Mouse (Mus musculus): ENCODE data around the gene Tbc1d2.
"Not testable (repeated sequence)": the region's sequence is repeated elsewhere in the genome, so short reads cannot be mapped to it uniquely, and the experiment has no call there.

The Tbc1d2 gene

GRCm38 (mm10) chr4:46581577-46581976 is 68.4 kb downstream of the Tbc1d2 start:
- in situ Hi-C loops (cut with MboI) = not testable (repeated sequence)

- in situ Hi-C loops (cut with MboI) = not testable (repeated sequence)
These were observed 69.2 kb downstream of the Tbc1d2 start for GRCm38 (mm10) chr4:46580799-46581243.

GRCm38 (mm10) chr4:46578796-46579346 is 71.1 kb downstream of the Tbc1d2 start:
- in situ Hi-C loops (cut with MboI) = not testable (repeated sequence)

DNA sequence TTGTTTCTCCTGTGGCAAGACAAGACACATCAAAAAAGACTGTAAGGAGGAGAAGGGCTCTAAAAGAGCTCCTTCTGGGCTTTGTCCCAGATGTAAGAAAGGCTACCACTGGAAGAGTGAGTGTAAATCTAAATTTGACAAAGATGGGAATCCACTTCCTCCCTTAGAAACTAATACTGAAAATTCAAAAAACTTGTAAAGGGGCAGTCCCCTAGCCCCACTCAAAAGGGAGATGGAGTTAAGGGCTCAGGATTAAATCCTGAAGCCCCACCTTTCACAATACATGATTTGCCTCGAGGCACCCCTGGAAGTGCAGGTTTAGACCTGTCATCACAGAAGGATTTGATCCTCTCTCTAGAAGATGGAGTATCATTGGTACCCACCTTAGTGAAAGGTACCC is 71.8 kb downstream of the Tbc1d2 start:
- in situ Hi-C loops (cut with MboI) = no loop called here

GRCm38 (mm10) chr4:46575509-46576284 is 74.3 kb downstream of the Tbc1d2 start:
- in situ Hi-C loops (cut with MboI) = not testable (repeated sequence)

DNA sequence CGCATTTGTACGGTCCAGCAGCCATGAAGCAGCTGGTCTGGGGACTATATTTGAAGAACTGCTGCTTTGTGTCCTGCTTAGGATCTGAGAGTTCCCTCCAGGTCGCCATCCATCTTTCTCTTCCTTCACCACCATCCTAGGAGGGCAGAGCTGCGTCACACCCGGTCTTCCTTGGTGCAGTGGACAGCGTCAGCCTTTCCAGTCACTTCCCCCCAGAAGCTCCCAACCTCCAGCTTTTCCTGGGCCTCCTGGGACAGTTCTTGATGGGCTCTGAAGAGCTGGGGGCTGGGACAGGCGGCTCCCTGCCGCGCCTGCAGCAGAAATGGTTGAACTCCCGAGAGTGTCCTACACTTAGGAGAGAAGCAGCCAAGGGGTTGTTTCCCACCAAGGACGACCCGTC is 75.2 kb downstream of the Tbc1d2 start:
- in situ Hi-C loops (cut with MboI) = no loop called here

GRCm38 (mm10) chr4:46574024-46574753 is 75.8 kb downstream of the Tbc1d2 start:
- in situ Hi-C loops (cut with MboI) = no loop called here

GRCm38 (mm10) chr4:46572616-46573015 is 77.4 kb downstream of the Tbc1d2 start:
- in situ Hi-C loops (cut with MboI) = no loop called here

GRCm38 (mm10) chr4:46571744-46572143 is 78.3 kb downstream of the Tbc1d2 start:
- in situ Hi-C loops (cut with MboI) = no loop called here

GRCm38 (mm10) chr4:46569671-46570070 is 80.3 kb downstream of the Tbc1d2 start:
- in situ Hi-C loops (cut with MboI) = no loop called here

DNA sequence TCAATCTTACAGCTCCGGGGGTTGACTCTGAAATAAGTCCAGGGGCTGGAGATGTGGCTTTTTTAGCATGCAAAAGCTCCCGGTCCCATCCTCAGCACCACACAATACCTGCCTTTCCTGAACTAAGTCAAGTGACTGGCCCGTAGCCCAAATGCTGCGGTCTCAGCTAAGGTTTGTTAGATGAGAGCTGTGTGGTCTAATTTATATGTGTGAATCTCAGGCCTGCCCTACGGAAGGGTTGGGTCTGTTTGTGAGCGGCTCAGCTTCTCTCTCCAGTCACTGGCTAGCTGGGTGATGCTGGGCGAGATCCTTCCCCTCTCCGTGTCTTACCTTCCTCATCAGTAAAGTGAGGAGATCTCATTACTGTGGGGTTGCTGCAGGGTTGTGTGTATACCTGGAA is 81.8 kb downstream of the Tbc1d2 start:
- in situ Hi-C loops (cut with MboI) = no loop called here

DNA sequence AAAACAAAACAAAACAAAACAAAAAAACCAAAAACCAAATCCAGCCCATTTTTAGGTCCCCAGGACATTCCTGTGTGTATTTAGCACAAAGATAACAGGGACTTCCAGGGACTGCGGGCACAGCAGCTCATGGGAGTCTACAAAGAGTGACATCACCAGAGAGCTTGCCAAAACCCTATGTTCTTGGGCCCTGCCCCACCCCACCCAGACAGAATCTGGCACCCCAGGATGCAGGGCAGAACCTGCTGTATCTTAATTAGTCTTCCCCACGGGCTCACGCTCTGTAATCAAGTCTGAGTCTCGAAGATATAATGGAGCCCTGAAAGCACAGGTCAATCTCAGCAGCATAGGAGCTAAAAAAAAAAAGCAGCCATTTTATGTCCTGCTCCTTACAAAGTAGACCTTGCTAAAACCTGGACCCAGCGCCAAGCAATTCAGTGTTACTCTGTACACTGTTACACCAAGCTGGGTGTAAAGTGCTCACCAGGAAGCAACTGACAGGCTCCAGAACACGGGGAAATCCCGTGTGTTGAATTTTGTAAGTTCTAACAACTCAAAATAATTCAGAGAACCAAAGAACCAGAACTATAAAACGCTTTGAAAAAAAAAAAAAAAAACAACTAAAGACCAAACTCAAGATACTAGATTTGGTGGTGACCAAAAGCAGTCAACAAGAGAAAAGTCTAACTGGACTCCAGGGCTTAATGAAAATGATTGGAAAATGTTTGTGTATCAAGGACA is 82.9 kb downstream of the Tbc1d2 start:
- in situ Hi-C loops (cut with MboI) = no loop called here

GRCm38 (mm10) chr4:46565393-46565955 is 84.5 kb downstream of the Tbc1d2 start:
- in situ Hi-C loops (cut with MboI) = no loop called here

DNA sequence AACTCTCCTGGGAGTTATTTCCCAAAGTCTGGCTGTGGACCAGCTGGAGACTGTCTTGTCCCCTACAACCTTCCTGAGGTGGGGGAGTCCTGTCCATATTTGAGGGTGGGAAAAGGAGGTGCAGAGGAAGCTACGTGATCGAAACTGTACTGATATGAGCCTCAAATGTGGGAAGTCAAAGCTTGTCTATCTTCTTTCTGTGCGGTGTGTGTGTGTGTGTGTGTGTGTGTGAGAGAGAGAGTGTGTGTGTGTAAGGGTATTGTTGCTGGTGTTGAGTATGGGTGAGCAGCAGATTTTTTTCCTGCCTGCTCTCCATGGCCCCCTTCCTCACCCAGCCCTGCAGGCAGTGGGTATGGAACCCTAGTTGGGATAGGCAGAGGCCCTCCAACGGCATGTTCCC is 85.8 kb downstream of the Tbc1d2 start:
- in situ Hi-C loops (cut with MboI) = no loop called here

DNA sequence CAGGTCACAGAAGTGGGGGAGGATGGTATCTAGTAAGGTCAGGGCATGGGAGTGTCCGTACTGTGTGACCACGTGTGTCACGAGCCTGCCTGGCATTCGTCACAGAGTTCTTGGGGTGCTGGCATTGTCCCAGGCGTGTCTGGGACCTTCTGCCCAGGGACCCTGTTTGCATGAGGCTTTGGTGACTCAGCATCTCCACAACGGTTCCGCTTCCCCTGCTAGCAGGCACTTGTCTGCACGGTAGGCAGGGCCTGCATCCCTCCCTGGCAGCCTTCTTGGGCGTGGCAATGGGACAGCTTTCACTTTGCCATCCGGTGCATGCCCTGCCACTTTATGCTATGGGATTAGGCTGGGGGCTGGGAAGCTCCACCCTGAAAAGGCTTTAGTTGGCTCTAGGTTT is 86.2 kb downstream of the Tbc1d2 start:
- in situ Hi-C loops (cut with MboI) = no loop called here

- in situ Hi-C loops (cut with MboI) = no loop called here
These were observed 87.2 kb downstream of the Tbc1d2 start for GRCm38 (mm10) chr4:46562841-46563240.

DNA sequence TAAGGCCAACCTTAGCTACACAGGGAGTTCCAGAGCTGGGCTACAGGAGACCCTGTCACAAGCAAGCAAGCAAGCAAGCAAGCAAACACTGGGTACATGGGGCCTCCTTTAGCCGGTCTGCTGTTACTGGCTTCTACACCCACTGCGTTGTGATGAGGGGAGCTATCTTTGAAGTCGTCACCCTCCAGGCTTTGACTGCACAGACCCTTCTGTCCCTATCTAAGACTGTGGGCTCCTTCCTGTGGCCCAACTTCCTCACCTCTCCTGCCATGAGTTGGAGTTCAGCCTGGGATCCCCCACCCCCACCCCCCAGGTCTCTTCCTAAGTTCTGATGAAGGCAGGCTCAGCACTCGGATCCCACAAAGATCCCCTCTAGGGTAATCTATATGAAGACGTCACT is 88.0 kb downstream of the Tbc1d2 start:
- in situ Hi-C loops (cut with MboI) = no loop called here

GRCm38 (mm10) chr4:46560069-46560705 is 89.8 kb downstream of the Tbc1d2 start:
- in situ Hi-C loops (cut with MboI) = no loop called here

DNA sequence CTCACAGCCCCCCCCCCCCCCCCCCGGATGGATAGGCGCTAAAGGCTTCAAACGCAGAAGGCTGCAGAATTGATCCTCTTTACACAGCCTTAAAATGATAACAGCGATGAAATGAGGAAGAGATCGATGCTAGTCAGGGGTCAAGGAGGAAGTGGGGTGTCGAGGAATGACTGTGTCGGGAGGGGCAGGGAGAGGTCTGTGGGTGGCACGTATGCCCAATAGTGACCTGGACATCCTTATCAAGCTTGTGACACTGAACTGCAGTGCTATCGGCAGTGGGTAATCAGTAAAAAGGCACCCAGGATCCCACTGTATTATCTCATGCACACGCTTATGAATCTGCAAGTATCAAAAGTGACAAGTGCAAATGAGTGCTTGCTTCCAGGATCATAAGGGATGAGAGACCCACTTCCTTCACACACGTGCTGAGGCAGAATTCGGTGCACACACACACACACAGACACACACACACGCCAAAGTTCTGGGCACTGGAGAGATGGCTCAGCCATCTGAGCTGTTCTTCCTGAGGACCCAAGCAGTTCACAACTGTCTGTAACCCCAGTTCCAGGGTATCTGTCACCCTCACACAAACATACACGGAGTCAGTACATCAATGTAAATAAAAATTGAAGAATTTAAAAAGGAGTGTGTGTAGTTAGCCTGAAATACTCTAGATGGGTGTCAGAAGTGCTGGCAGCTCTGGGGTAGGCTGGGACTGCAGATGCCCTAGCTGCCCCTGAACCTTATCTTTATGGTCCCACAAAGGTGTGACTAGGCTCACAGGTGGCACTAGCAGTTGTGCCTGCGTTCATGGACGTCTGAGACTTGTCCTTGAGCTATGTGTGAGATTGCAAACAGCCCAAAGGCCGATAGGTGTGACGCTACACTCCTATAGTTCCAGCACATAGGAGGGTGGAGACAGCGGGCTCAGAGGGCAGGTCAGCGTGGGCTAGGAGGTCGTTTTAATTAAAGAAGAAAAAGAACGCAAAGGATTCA is 91.0 kb downstream of the Tbc1d2 start:
- in situ Hi-C loops (cut with MboI) = no loop called here

DNA sequence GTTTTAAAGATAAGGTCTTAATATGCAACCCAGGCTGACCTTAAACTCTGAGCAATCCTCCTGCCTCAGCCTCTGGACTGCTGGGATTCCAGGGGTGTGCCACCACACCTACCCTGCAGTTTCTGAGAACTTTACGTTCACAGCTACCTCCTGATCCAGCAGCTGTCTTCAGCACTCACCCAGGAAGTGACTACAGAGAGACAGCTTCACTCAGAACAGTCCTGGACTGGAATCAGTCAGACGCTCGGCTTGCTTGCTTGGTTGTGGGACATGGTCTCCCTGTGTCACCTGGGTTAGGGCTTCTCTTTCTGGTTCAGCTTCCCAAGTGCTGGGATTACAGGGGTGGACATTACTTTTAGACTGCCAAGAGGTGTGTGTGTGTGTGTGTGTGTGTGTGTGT is 93.1 kb downstream of the Tbc1d2 start:
- in situ Hi-C loops (cut with MboI) = no loop called here

All from mature B cell (primary cell).